Mouse (Mus musculus): ENCODE data around the gene Ecsit. TPM values are rescaled to one million over a fixed set of nuclear protein-coding genes. Genes with fewer than 3 reads are reported as not detected.

Ecsit gene
- polyA plus RNA-seq (2012; ENCODE audit: insufficient read depth, insufficient read length, missing spikeins) = 95.3 and 111 TPM in 2 replicates

DNA sequence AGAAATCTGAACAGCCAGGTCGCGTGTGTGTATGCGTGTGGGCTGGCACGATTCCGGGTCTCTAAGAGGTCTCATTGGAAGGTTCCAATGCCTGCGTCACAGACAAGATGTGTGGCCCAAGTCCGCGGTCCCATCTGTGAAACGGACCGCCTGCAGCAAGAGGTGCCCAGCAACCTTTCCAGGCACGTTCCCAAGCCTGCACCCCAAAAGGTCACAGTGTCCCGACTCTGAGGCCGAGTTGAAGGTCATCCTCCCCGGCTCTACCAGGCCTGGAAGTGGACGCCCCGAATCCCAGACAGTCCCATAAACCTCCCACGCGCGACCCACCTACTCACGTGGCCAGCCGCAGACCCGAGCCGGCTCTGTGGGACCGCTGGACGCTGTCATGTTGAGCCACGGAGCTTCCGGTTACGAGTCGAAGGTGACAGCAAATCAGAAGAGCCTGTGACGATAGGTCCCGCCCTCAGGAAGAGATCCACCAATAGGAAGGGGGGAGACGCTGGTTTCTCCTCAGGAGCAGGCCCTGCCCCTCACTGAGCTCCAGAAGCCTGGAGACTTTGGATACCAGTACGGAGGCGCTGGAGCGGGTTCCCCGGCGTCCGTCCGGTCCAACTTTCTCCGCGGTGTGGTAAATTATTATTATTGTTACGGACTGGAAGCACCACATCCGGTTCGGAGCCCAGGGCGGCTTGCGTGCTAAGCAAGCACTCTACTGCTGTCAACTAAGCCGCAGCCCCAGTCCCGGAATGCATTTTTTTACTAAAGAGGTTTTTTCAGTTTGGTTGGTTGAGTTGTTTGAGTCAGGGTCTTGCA, at the start of gene Ecsit:
Gene Ecsit, minus strand, starts transcription at position 417 of the 813 bp plus-strand sequence.
- peak within 1 kb of the TSS; percentile 79 for H3K27ac ChIP-seq (replicated peaks; ENCODE audit: low read depth, low read length)
- H3K4me1 ChIP-seq (ENCODE audit: control insufficient read depth, insufficient read depth, insufficient read length, low read length) = no peaks in the 10 kb centered on the region
- peak within 1 kb of the TSS; percentile 86 for H3K4me3 ChIP-seq (ENCODE audit: insufficient read depth, low read depth, low read length)

GRCm38 (mm10) chr9:22134246-22134890, 49.1 kb upstream of the Ecsit start:
- Histone ChIP-seq H3K4me1 (ENCODE audit: control insufficient read depth, insufficient read depth, insufficient read length, low read length) (peaks cover 21% of the 10 kb centered on the region), H3K4me3 (ENCODE audit: insufficient read depth, low read depth, low read length) (no peak overlapping the region), H3K27ac (replicated peaks; ENCODE audit: low read depth, low read length) (peak overlapping the region; percentile 84)

- H3K4me1 ChIP-seq (ENCODE audit: control insufficient read depth, insufficient read depth, insufficient read length, low read length) = peaks cover 18% of the 10 kb centered on the region
- H3K27ac ChIP-seq (replicated peaks; ENCODE audit: low read depth, low read length) = peak overlapping the region; percentile 23
- peak overlapping the region; percentile 62 for H3K4me3 ChIP-seq (ENCODE audit: insufficient read depth, low read depth, low read length)
Observed at GRCm38 (mm10) chr9:22132220-22132619, 47.0 kb upstream of the Ecsit start.

DNA sequence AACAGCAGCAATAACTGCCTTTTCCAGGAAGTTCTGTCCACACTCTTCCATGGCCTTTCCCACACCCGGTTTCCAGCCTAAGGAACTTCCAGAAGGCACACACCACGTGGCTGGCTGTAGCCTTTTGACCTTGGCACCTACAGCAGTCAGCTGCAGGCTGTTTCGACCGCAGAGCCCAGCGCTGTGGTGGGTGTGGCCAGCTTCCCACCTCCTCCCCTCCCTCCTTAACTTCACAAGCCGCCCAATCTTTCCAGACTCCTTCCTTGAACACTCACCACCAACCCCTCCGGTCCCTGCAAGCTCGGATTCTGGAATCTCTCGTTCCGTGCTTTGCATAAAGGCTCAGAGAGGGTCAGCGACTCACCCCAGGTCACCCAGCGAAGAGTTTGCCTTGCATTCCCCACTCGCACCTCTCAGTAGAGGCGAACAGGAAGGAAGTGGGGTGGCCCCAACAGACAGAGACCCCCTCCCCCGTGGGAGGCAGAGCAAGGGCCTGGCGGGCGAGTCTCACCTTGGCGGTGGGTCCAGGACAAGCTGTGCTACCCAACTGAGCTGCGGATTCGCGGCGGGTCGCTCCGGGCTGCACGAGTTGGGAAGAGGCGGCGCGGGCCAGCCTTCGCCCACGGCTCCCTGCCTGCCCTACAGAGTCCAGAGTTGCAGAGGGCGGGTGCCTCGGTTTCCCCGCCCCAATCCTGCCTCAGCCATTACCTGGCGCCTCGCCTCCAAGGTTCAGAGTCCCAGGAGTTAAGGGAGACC, 46.2 kb upstream of the Ecsit start:
- Histone ChIP-seq H3K4me1 (ENCODE audit: control insufficient read depth, insufficient read depth, insufficient read length, low read length) (peaks cover 15% of the 10 kb centered on the region), H3K4me3 (ENCODE audit: insufficient read depth, low read depth, low read length) (peak overlapping the region; percentile 62), H3K27ac (replicated peaks; ENCODE audit: low read depth, low read length) (peak overlapping the region; percentile 81)

GRCm38 (mm10) chr9:22125246-22126027, 40.2 kb upstream of the Ecsit start:
- Histone ChIP-seq H3K27ac (replicated peaks; ENCODE audit: low read depth, low read length) (no peak overlapping the region), H3K4me3 (ENCODE audit: insufficient read depth, low read depth, low read length) (no peak overlapping the region)

GRCm38 (mm10) chr9:22124169-22124568, 38.9 kb upstream of the Ecsit start:
- Histone ChIP-seq H3K27ac (replicated peaks; ENCODE audit: low read depth, low read length) (no peak overlapping the region), H3K4me3 (ENCODE audit: insufficient read depth, low read depth, low read length) (no peak overlapping the region), H3K4me1 (ENCODE audit: control insufficient read depth, insufficient read depth, insufficient read length, low read length) (0 out of 2 replicates have a peak, but pooled peaks cover 2% of the 10 kb centered on the region)

More at GRCm38 (mm10) chr9:22125246-22126027, 40.2 kb upstream of the Ecsit start:
- peaks cover 2% of the 10 kb centered on the region; the same call in 1 of the 2 replicates for H3K4me1 ChIP-seq (ENCODE audit: control insufficient read depth, insufficient read depth, insufficient read length, low read length)

- peaks cover 7% of the 10 kb centered on the region; the same call in 1 of the 2 replicates for H3K4me1 ChIP-seq (ENCODE audit: control insufficient read depth, insufficient read depth, insufficient read length, low read length)
- H3K27ac ChIP-seq (replicated peaks; ENCODE audit: low read depth, low read length) = no peak overlapping the region
- H3K4me3 ChIP-seq (ENCODE audit: insufficient read depth, low read depth, low read length) = no peak overlapping the region
Observed at GRCm38 (mm10) chr9:22123069-22123609, 37.9 kb upstream of the Ecsit start.

- Histone ChIP-seq H3K27ac (replicated peaks; ENCODE audit: low read depth, low read length) (no peak overlapping the region), H3K4me1 (ENCODE audit: control insufficient read depth, insufficient read depth, insufficient read length, low read length) (peaks cover 10% of the 10 kb centered on the region; the same call in 1 of the 2 replicates), H3K4me3 (ENCODE audit: insufficient read depth, low read depth, low read length) (no peak overlapping the region)
Observed at GRCm38 (mm10) chr9:22122005-22122404, 36.8 kb upstream of the Ecsit start.

DNA sequence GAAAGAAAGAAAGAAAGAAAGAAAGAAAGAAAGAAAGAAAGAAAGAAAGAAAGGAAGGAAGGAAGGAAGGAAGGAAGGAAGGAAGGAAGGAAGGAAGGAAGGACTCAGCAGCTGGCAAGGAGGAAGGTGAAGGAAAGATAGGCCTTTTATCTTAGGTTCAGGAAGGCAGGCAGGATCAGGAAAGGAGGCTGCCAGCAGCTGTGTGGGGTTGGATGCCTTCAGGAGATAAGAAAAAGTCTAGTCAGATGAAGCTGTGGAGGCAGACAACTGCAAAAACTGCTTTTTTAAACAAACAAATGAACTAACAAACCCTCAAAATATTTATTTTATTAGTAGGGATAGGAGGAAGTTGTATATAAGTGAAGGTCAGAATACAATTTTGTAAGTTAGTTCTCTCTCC, 36.3 kb upstream of the Ecsit start:
- no peak overlapping the region for H3K4me3 ChIP-seq (ENCODE audit: insufficient read depth, low read depth, low read length)

DNA sequence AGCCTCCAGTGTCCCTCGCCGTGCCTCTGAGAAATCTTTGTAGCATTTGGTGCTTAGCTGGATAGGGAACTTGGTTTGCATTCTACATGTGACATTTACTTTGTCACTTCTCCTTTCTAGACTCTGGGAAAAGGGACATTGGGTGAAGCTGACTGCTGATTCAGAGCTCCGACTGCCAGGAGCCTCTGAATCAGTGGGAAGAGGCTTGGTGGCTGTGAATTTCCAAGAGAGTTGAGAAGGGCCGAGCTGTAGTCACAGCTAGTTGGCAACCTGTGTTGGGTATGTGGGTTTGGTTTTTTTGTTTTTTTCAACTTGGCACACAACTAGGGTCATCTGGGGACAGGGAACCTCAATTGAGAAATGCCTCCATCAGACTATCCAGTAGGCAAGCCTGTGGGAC, 34.3 kb upstream of the Ecsit start:
- peaks cover 14% of the 10 kb centered on the region; the same call in 1 of the 2 replicates for H3K4me1 ChIP-seq (ENCODE audit: control insufficient read depth, insufficient read depth, insufficient read length, low read length)
- peak overlapping the region; percentile 83 for H3K27ac ChIP-seq (replicated peaks; ENCODE audit: low read depth, low read length)
- H3K4me3 ChIP-seq (ENCODE audit: insufficient read depth, low read depth, low read length) = no peak overlapping the region

More for the DNA sequence above, 36.3 kb upstream of the Ecsit start:
- no peak overlapping the region for H3K27ac ChIP-seq (replicated peaks; ENCODE audit: low read depth, low read length)
- H3K4me1 ChIP-seq (ENCODE audit: control insufficient read depth, insufficient read depth, insufficient read length, low read length) = peaks cover 10% of the 10 kb centered on the region; the same call in 1 of the 2 replicates

GRCm38 (mm10) chr9:22117754-22118456, 32.7 kb upstream of the Ecsit start:
- Histone ChIP-seq H3K4me1 (ENCODE audit: control insufficient read depth, insufficient read depth, insufficient read length, low read length) (peaks cover 14% of the 10 kb centered on the region; the same call in 1 of the 2 replicates), H3K4me3 (ENCODE audit: insufficient read depth, low read depth, low read length) (peak overlapping the region; percentile 89), H3K27ac (replicated peaks; ENCODE audit: low read depth, low read length) (peak overlapping the region; percentile 83; the same call in 1 of the 2 replicates)

- peak within 1 kb of the TSS; percentile 43 for H3K27ac ChIP-seq (replicated peaks; ENCODE audit: low read depth, low read length)
- peak within 1 kb of the TSS; percentile 89 for H3K4me3 ChIP-seq (ENCODE audit: insufficient read depth, low read depth, low read length)
- peaks cover 14% of the 10 kb centered on the region; the same call in 1 of the 2 replicates for H3K4me1 ChIP-seq (ENCODE audit: control insufficient read depth, insufficient read depth, insufficient read length, low read length)
Observed at GRCm38 (mm10) chr9:22116740-22117426, 31.6 kb upstream of the Ecsit start, which contains the start of gene Elof1. TSS of gene Elof1 (minus strand) at chr9:22117172.

GRCm38 (mm10) chr9:22116086-22116485, 30.8 kb upstream of the Ecsit start:
- H3K4me3 ChIP-seq (ENCODE audit: insufficient read depth, low read depth, low read length) = peak overlapping the region; percentile 89
- peaks cover 14% of the 10 kb centered on the region; the same call in 1 of the 2 replicates for H3K4me1 ChIP-seq (ENCODE audit: control insufficient read depth, insufficient read depth, insufficient read length, low read length)
- no peak overlapping the region for H3K27ac ChIP-seq (replicated peaks; ENCODE audit: low read depth, low read length)

Data from brown adipose tissue, adult 24 weeks (tissue).